Mouse (Mus musculus): ENCODE data around the gene Cep95. TPM values are rescaled to one million over a fixed set of nuclear protein-coding genes. Genes with fewer than 3 reads are reported as not detected.
"Not testable (repeated sequence)": the region's sequence is repeated elsewhere in the genome, so short reads cannot be mapped to it uniquely, and the experiment has no call there.

Gene Cep95
- polyA plus RNA-seq, 1 experiment from 2014 or later = 19.4 TPM

- H3K36me3 ChIP-seq (ENCODE audit: control insufficient read depth, insufficient read depth, low read length) = peaks cover 66% of the 10 kb centered on the region
- peak within 1 kb of the TSS; percentile 74 for H3K4me3 ChIP-seq (ENCODE audit: low read depth, low read length)
- WGBS = 2% methylated on average over 30 of the region's 30 CpGs
- H3K27ac ChIP-seq (ENCODE audit: low read depth) = peak within 1 kb of the TSS; percentile 95
- DNase-seq (ENCODE audit: low spot score) (peak; percentile 94), ATAC-seq (replicated peaks; ENCODE audit: low FRiP score, low TSS enrichment, low read depth) (peak; percentile 97)
- no peaks in the 10 kb centered on the region for H3K9me3 ChIP-seq (ENCODE audit: control insufficient read depth, low read length)
- H3K9ac ChIP-seq (ENCODE audit: low read length) = peak within 1 kb of the TSS; percentile 89
- H3K27me3 ChIP-seq (replicated peaks; ENCODE audit: control insufficient read depth, insufficient read depth, low read length) = no peaks in the 10 kb centered on the region
- H3K4me1 ChIP-seq (replicated peaks; ENCODE audit: control insufficient read depth, insufficient read depth, low read length) = peaks cover 10% of the 10 kb centered on the region
- H3K4me2 ChIP-seq (ENCODE audit: low read length) = peak within 1 kb of the TSS; percentile 68
Measured at GRCm38 (mm10) chr11:106779388-106780088, 9.5 kb upstream of the Cep95 start, which contains the start of gene Polg2. Gene Polg2 (minus strand): TSS chr11:106779537.

GRCm38 (mm10) chr11:106780089-106780425 is 9.0 kb upstream of the Cep95 start:
- no peak overlapping the region for H3K4me3 ChIP-seq (ENCODE audit: low read depth, low read length)
- H3K27ac ChIP-seq (ENCODE audit: low read depth) = peak overlapping the region; percentile 95; the same call in 1 of the 2 replicates
- peaks cover 66% of the 10 kb centered on the region for H3K36me3 ChIP-seq (ENCODE audit: control insufficient read depth, insufficient read depth, low read length)
- DNase-seq (ENCODE audit: low spot score) (peak; percentile 57), ATAC-seq (replicated peaks; ENCODE audit: low FRiP score, low TSS enrichment, low read depth) (no peak)
- H3K27me3 ChIP-seq (replicated peaks; ENCODE audit: control insufficient read depth, insufficient read depth, low read length) = no peaks in the 10 kb centered on the region
- H3K9me3 ChIP-seq (ENCODE audit: control insufficient read depth, low read length) = no peaks in the 10 kb centered on the region
- no peak overlapping the region for H3K4me2 ChIP-seq (ENCODE audit: low read length)
- H3K4me1 ChIP-seq (replicated peaks; ENCODE audit: control insufficient read depth, insufficient read depth, low read length) = peaks cover 10% of the 10 kb centered on the region
- no peak overlapping the region for H3K9ac ChIP-seq (ENCODE audit: low read length)
- WGBS = 69% methylated on average over 4 of the region's 4 CpGs

- Histone ChIP-seq H3K36me3 (ENCODE audit: control insufficient read depth, insufficient read depth, low read length) (peaks cover 66% of the 10 kb centered on the region), H3K4me1 (replicated peaks; ENCODE audit: control insufficient read depth, insufficient read depth, low read length) (peaks cover 14% of the 10 kb centered on the region), H3K4me3 (ENCODE audit: low read depth, low read length) (no peak overlapping the region), H3K9me3 (ENCODE audit: control insufficient read depth, low read length) (no peaks in the 10 kb centered on the region), H3K9ac (ENCODE audit: low read length) (no peak overlapping the region), H3K27me3 (replicated peaks; ENCODE audit: control insufficient read depth, insufficient read depth, low read length) (no peaks in the 10 kb centered on the region), H3K4me2 (ENCODE audit: low read length) (no peak overlapping the region), H3K27ac (ENCODE audit: low read depth) (no peak overlapping the region)
- DNase-seq (ENCODE audit: low spot score) (no peak), ATAC-seq (replicated peaks; ENCODE audit: low FRiP score, low TSS enrichment, low read depth) (no peak)
- 78% methylated on average over 6 of the region's 6 CpGs for WGBS
Measured at GRCm38 (mm10) chr11:106780590-106781220, 8.3 kb upstream of the Cep95 start.

GRCm38 (mm10) chr11:106782271-106782670 is 6.8 kb upstream of the Cep95 start:
- ATAC-seq (replicated peaks; ENCODE audit: low FRiP score, low TSS enrichment, low read depth); H3K9ac ChIP-seq (ENCODE audit: low read length); H3K4me3 ChIP-seq (ENCODE audit: low read depth, low read length); H3K9me3 ChIP-seq (ENCODE audit: control insufficient read depth, low read length); H3K4me2 ChIP-seq (ENCODE audit: low read length); DNase-seq (ENCODE audit: low spot score); H3K27ac ChIP-seq (ENCODE audit: low read depth); H3K27me3 ChIP-seq (replicated peaks; ENCODE audit: control insufficient read depth, insufficient read depth, low read length): not testable (repeated sequence)
- Histone ChIP-seq H3K4me1 (replicated peaks; ENCODE audit: control insufficient read depth, insufficient read depth, low read length) (peaks cover 24% of the 10 kb centered on the region), H3K36me3 (ENCODE audit: control insufficient read depth, insufficient read depth, low read length) (peaks cover 73% of the 10 kb centered on the region)
- 84% methylated on average over 7 of the region's 7 CpGs for WGBS

GRCm38 (mm10) chr11:106782841-106783764 is 5.9 kb upstream of the Cep95 start:
- H3K27ac ChIP-seq (ENCODE audit: low read depth) = no peak overlapping the region
- no peak for DNase-seq (ENCODE audit: low spot score)
- peaks cover 74% of the 10 kb centered on the region for H3K36me3 ChIP-seq (ENCODE audit: control insufficient read depth, insufficient read depth, low read length)
- no peak overlapping the region for H3K4me2 ChIP-seq (ENCODE audit: low read length)
- H3K9ac ChIP-seq (ENCODE audit: low read length) = no peak overlapping the region
- H3K27me3 ChIP-seq (replicated peaks; ENCODE audit: control insufficient read depth, insufficient read depth, low read length) = no peaks in the 10 kb centered on the region
- ATAC-seq (replicated peaks; ENCODE audit: low FRiP score, low TSS enrichment, low read depth) = no peak
- WGBS = 84% methylated on average over 9 of the region's 9 CpGs
- peaks cover 15% of the 10 kb centered on the region for H3K4me1 ChIP-seq (replicated peaks; ENCODE audit: control insufficient read depth, insufficient read depth, low read length)
- H3K9me3 ChIP-seq (ENCODE audit: control insufficient read depth, low read length) = no peaks in the 10 kb centered on the region
- no peak overlapping the region for H3K4me3 ChIP-seq (ENCODE audit: low read depth, low read length)

GRCm38 (mm10) chr11:106784476-106784875 is 4.6 kb upstream of the Cep95 start:
- ATAC-seq (replicated peaks; ENCODE audit: low FRiP score, low TSS enrichment, low read depth) (no peak), DNase-seq (ENCODE audit: low spot score) (no peak)
- Histone ChIP-seq H3K4me1 (replicated peaks; ENCODE audit: control insufficient read depth, insufficient read depth, low read length) (peaks cover 14% of the 10 kb centered on the region), H3K4me2 (ENCODE audit: low read length) (no peak overlapping the region), H3K4me3 (ENCODE audit: low read depth, low read length) (no peak overlapping the region), H3K27me3 (replicated peaks; ENCODE audit: control insufficient read depth, insufficient read depth, low read length) (no peaks in the 10 kb centered on the region), H3K9me3 (ENCODE audit: control insufficient read depth, low read length) (no peaks in the 10 kb centered on the region), H3K9ac (ENCODE audit: low read length) (no peak overlapping the region), H3K36me3 (ENCODE audit: control insufficient read depth, insufficient read depth, low read length) (peaks cover 74% of the 10 kb centered on the region), H3K27ac (ENCODE audit: low read depth) (no peak overlapping the region)
- 93% methylated on average over 2 of the region's 2 CpGs for whole genome bisulfite sequencing

GRCm38 (mm10) chr11:106785043-106785442 is 4.0 kb upstream of the Cep95 start:
- Histone ChIP-seq H3K4me1 (replicated peaks; ENCODE audit: control insufficient read depth, insufficient read depth, low read length) (peaks cover 17% of the 10 kb centered on the region), H3K9me3 (ENCODE audit: control insufficient read depth, low read length) (no peaks in the 10 kb centered on the region), H3K36me3 (ENCODE audit: control insufficient read depth, insufficient read depth, low read length) (peaks cover 72% of the 10 kb centered on the region), H3K9ac (ENCODE audit: low read length) (no peak overlapping the region), H3K27ac (ENCODE audit: low read depth) (no peak overlapping the region), H3K4me2 (ENCODE audit: low read length) (no peak overlapping the region), H3K27me3 (replicated peaks; ENCODE audit: control insufficient read depth, insufficient read depth, low read length) (no peaks in the 10 kb centered on the region), H3K4me3 (ENCODE audit: low read depth, low read length) (no peak overlapping the region; the same call in 1 of the 2 replicates)
- WGBS = 75% methylated on average over 1 of the region's 1 CpGs
- DNase-seq (ENCODE audit: low spot score) = no peak
- ATAC-seq (replicated peaks; ENCODE audit: low FRiP score, low TSS enrichment, low read depth) = no peak
